Mouse (Mus musculus) retina, postnatal 1 day (tissue): Measurements from ENCODE around the gene Shc2.

Source experiments
- DNase-seq: peaks from one replicate; pipeline ENCODE4 v3.0.0-alpha.2; 2012

The Shc2 gene

GRCm38 (mm10) chr10:79637128-79638110 is at the start of gene Shc2:
TSS of gene Shc2 (minus strand) at chr10:79637918.
- DNase-seq: peak; percentile 70

GRCm38 (mm10) chr10:79687513-79687912 is 49.8 kb upstream of the Shc2 start:
- DNase-seq: no peak

- no peak for DNase-seq
Measured at GRCm38 (mm10) chr10:79686691-79687090, 49.0 kb upstream of the Shc2 start.

- DNase-seq: no peak
Measured at GRCm38 (mm10) chr10:79686219-79686618, 48.5 kb upstream of the Shc2 start.

GRCm38 (mm10) chr10:79684770-79685600 is 47.3 kb upstream of the Shc2 start:
- no peak for DNase-seq

GRCm38 (mm10) chr10:79683726-79684640 is 46.3 kb upstream of the Shc2 start:
- DNase-seq: no peak

GRCm38 (mm10) chr10:79682916-79683582 is 45.3 kb upstream of the Shc2 start:
- DNase-seq: peak; percentile 71

- peak; percentile 41 for DNase-seq
Measured at GRCm38 (mm10) chr10:79682551-79682915, 44.8 kb upstream of the Shc2 start.

- DNase-seq: peak; percentile 100
Measured at GRCm38 (mm10) chr10:79681591-79682245, 44.0 kb upstream of the Shc2 start, which contains the start of gene Cdc34. TSS of gene Cdc34 (plus strand) at chr10:79682195.

GRCm38 (mm10) chr10:79680606-79681495 is 43.1 kb upstream of the Shc2 start:
- DNase-seq: peak; percentile 38

- DNase-seq: no peak
Measured at GRCm38 (mm10) chr10:79675346-79676035, 37.8 kb upstream of the Shc2 start.

GRCm38 (mm10) chr10:79673054-79673453 is 35.3 kb upstream of the Shc2 start:
- no peak for DNase-seq

GRCm38 (mm10) chr10:79672088-79672455 is 34.4 kb upstream of the Shc2 start:
- peak; percentile 25 for DNase-seq

GRCm38 (mm10) chr10:79671396-79672087 is 33.8 kb upstream of the Shc2 start:
- DNase-seq: no peak

GRCm38 (mm10) chr10:79670071-79670888 is 32.6 kb upstream of the Shc2 start:
- no peak for DNase-seq

- peak; percentile 84 for DNase-seq
Measured at GRCm38 (mm10) chr10:79669576-79670057, 31.9 kb upstream of the Shc2 start.

- peak; percentile 97 for DNase-seq
Measured at GRCm38 (mm10) chr10:79668771-79669575, 31.3 kb upstream of the Shc2 start, which contains the start of gene Tpgs1. TSS of gene Tpgs1 (plus strand) at chr10:79669369.
